Mouse (Mus musculus) liver, postnatal 0 days (tissue): ENCODE measurements around the gene Shisa6. TPM values are rescaled to one million over a fixed set of nuclear protein-coding genes. Genes with fewer than 3 reads are reported as not detected.

Experiments used
- ATAC-seq: fragments of 200-750 bp; cut with Nextera tagmentation; 2 replicates; pipeline ENCODE4 v1.8.0; 2017; ENCODE audit warnings: mild to moderate bottlenecking, moderate library complexity
- DNase-seq: peaks from one replicate; pipeline ENCODE4 v3.0.0-alpha.2; 2016
- H3K27ac ChIP-seq: fragments of 300-500 bp; sonication (generic); 2 replicates; pipeline ENCODE4 v1.5.1; 2014; ENCODE audit warnings: antibody characterized with exemption, moderate library complexity, mild to moderate bottlenecking, low read depth
- H3K27me3 ChIP-seq: fragments of 300-500 bp; sonication (generic); 2 replicates; pipeline ENCODE4 v1.6.1; 2014; ENCODE audit warnings: low read length, control low read depth, mixed read lengths; ENCODE audit not compliant: insufficient read depth
- H3K36me3 ChIP-seq: fragments of 300-500 bp; sonication (generic); replicated peaks from 2 replicates; pipeline ENCODE4 v1.6.1; 2014; ENCODE audit warnings: mild to moderate bottlenecking, control low read depth, low read length, moderate library complexity, mixed read lengths; ENCODE audit not compliant: insufficient read depth
- H3K4me1 ChIP-seq: fragments of 300-500 bp; sonication (generic); 2 replicates; pipeline ENCODE4 v1.6.1; 2014; ENCODE audit warnings: antibody characterized with exemption, mild to moderate bottlenecking, control low read depth; ENCODE audit not compliant: insufficient read depth
- H3K4me2 ChIP-seq: fragments of 300-500 bp; sonication (generic); 2 replicates; pipeline ENCODE4 v1.6.1; 2014; ENCODE audit warnings: low read depth, mild to moderate bottlenecking, low read length, moderate library complexity, mixed read lengths
- H3K4me3 ChIP-seq: fragments of 300-500 bp; sonication (generic); 2 replicates; pipeline ENCODE4 v1.5.1; 2014; ENCODE audit warnings: low read depth, low read length
- H3K9ac ChIP-seq: fragments of 300-500 bp; sonication (generic); replicated peaks from 2 replicates; pipeline ENCODE4 v1.6.1; 2014; ENCODE audit warnings: mild to moderate bottlenecking, moderate library complexity
- H3K9me3 ChIP-seq: fragments of 300-500 bp; sonication (generic); 2 replicates; pipeline ENCODE4 v1.6.1; 2016; ENCODE audit warnings: mild to moderate bottlenecking, control low read depth, low read length, mixed read lengths
- CTCF ChIP-seq: sonication (generic); IDR thresholded peaks from 2 replicates; pipeline ENCODE4 v1.5.1; 2016; ENCODE audit warnings: antibody characterized with exemption, low read depth
- EP300 ChIP-seq: IDR thresholded peaks from 2 replicates; pipeline ENCODE4 v1.6.1; 2016; ENCODE audit warnings: antibody characterized with exemption, low read depth, mild to moderate bottlenecking
- whole genome bisulfite sequencing: fragments of 180-500 bp; shearing (Covaris S2); extraction: QIAGEN DNeasy Blood & Tissue Kit; methylation state at CpG from one replicate; pipeline ENCODE4 v1.1.7; 2014; ENCODE audit not compliant: insufficient replicate concordance; 5-methylcytosine and 5-hydroxymethylcytosine counted together
- polyA plus RNA-seq: library from polyadenylated mRNA; unstranded; fragments of >200 nt; fragmentation: Nextera tagmentation; extraction: Ambion mirVana; gene quantifications from 2 replicates; pipeline ENCODE4 v1.2.1, GENCODE M21; 2015

Shisa6 gene
- polyA plus RNA-seq, 1 experiment from 2014 or later: not detected

GRCm38 (mm10) chr11:66535866-66536265 lies 10.1 kb upstream of the Shisa6 start:
- no peak for ATAC-seq

GRCm38 (mm10) chr11:66535156-66535555 lies 9.4 kb upstream of the Shisa6 start:
- no peak overlapping the region for H3K4me3 ChIP-seq
- TF ChIP-seq EP300 (no peak), CTCF (no peak)
- DNase-seq (no peak), ATAC-seq (no peak)
- H3K4me2 ChIP-seq: no peak overlapping the region
- H3K27ac ChIP-seq: no peak overlapping the region
- H3K36me3 ChIP-seq: no peaks in the 10 kb centered on the region
- no peaks in the 10 kb centered on the region for H3K4me1 ChIP-seq
- no peak overlapping the region for H3K9ac ChIP-seq
- no peaks in the 10 kb centered on the region for H3K9me3 ChIP-seq
- WGBS: 79% methylated on average over 4 of the region's 4 CpGs
- H3K27me3 ChIP-seq: no peaks in the 10 kb centered on the region

More at GRCm38 (mm10) chr11:66535866-66536265, 10.1 kb upstream of the Shisa6 start:
- no peak overlapping the region for H3K27ac ChIP-seq
- 77% methylated on average over 9 of the region's 9 CpGs for WGBS
- no peak overlapping the region for H3K4me3 ChIP-seq
- no peaks in the 10 kb centered on the region for H3K27me3 ChIP-seq
- TF ChIP-seq EP300: no peak
- TF ChIP-seq CTCF: no peak
- DNase-seq: no peak
- H3K4me1 ChIP-seq: no peaks in the 10 kb centered on the region
- no peak overlapping the region for H3K9ac ChIP-seq
- H3K4me2 ChIP-seq: no peak overlapping the region
- H3K36me3 ChIP-seq: no peaks in the 10 kb centered on the region
- no peaks in the 10 kb centered on the region for H3K9me3 ChIP-seq

GRCm38 (mm10) chr11:66534291-66534690 lies 8.5 kb upstream of the Shisa6 start:
- ATAC-seq (no peak), DNase-seq (no peak)
- no peak overlapping the region for H3K4me2 ChIP-seq
- no peaks in the 10 kb centered on the region for H3K27me3 ChIP-seq
- H3K4me3 ChIP-seq: no peak overlapping the region
- TF ChIP-seq CTCF (no peak), EP300 (no peak)
- no peaks in the 10 kb centered on the region for H3K4me1 ChIP-seq
- no peaks in the 10 kb centered on the region for H3K36me3 ChIP-seq
- H3K9me3 ChIP-seq: no peaks in the 10 kb centered on the region
- H3K27ac ChIP-seq: no peak overlapping the region
- WGBS: 69% methylated on average over 4 of the region's 4 CpGs
- H3K9ac ChIP-seq: no peak overlapping the region

GRCm38 (mm10) chr11:66528146-66528545 lies 2.4 kb upstream of the Shisa6 start:
- Histone ChIP-seq H3K27me3 (peaks cover 48% of the 10 kb centered on the region), H3K9ac (no peak overlapping the region), H3K27ac (no peak overlapping the region), H3K9me3 (no peaks in the 10 kb centered on the region), H3K4me1 (no peaks in the 10 kb centered on the region), H3K36me3 (no peaks in the 10 kb centered on the region), H3K4me3 (no peak overlapping the region), H3K4me2 (no peak overlapping the region)
- DNase-seq: no peak
- no peak for ATAC-seq
- TF ChIP-seq EP300 (no peak), CTCF (no peak)

GRCm38 (mm10) chr11:66527343-66527742 lies 1.6 kb upstream of the Shisa6 start:
- H3K4me3 ChIP-seq: no peak overlapping the region
- WGBS: 4% methylated on average over 5 of the region's 5 CpGs

GRCm38 (mm10) chr11:66526981-66527320 lies 1.2 kb upstream of the Shisa6 start:
- H3K4me1 ChIP-seq: no peaks in the 10 kb centered on the region
- no peak overlapping the region for H3K4me2 ChIP-seq
- no peak overlapping the region for H3K27ac ChIP-seq
- DNase-seq (no peak), ATAC-seq (no peak)
- H3K9ac ChIP-seq: no peak overlapping the region
- WGBS: 10% methylated on average over 5 of the region's 5 CpGs
- no peaks in the 10 kb centered on the region for H3K9me3 ChIP-seq
- H3K4me3 ChIP-seq: no peak overlapping the region
- TF ChIP-seq CTCF: no peak
- no peaks in the 10 kb centered on the region for H3K36me3 ChIP-seq
- peaks cover 56% of the 10 kb centered on the region for H3K27me3 ChIP-seq

More at GRCm38 (mm10) chr11:66527343-66527742, 1.6 kb upstream of the Shisa6 start:
- Histone ChIP-seq H3K9ac (no peak overlapping the region), H3K27ac (no peak overlapping the region), H3K9me3 (no peaks in the 10 kb centered on the region), H3K4me1 (no peaks in the 10 kb centered on the region), H3K27me3 (peaks cover 56% of the 10 kb centered on the region), H3K36me3 (no peaks in the 10 kb centered on the region), H3K4me2 (no peak overlapping the region)
- ATAC-seq: no peak
- TF ChIP-seq CTCF (no peak), EP300 (no peak)
- DNase-seq: no peak
